Mouse (Mus musculus): Measurements from ENCODE around the gene Pdlim4. TPM values are rescaled to one million over a fixed set of nuclear protein-coding genes. Genes with fewer than 3 reads are reported as not detected.

Gene Pdlim4
- polyA plus RNA-seq, 1 experiment: 4.4 TPM

DNA sequence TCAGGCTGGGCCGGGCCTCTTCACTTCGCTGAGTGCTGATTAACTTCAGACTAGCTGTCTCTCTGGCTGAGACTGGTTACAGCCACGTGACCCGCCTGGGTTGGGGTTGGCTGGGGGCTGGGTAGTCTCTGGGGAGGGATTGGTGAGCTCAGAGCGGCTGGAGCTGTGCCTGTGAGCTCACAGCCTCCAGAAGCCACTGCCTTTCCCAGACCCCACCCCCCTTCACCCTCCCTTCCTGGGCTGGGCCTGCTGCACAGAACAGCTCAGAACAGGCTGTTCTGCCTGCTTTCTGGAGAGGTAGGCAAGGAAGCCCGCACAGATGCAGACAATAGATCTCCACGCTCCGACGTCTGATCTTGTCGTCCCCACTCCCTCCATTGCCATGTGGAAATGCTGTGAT lies 44.1 kb upstream of the Pdlim4 start:
- peak overlapping the region; percentile 56; the same call in 1 of the 2 replicates for H3K27ac ChIP-seq (ENCODE audit: control insufficient read depth, insufficient read depth, low read depth, low read length)
- H3K4me3 ChIP-seq (ENCODE audit: control insufficient read depth, low read depth, low read length): no peak overlapping the region
- H3K4me1 ChIP-seq (ENCODE audit: control insufficient read depth, insufficient read depth, low read length): no peaks in the 10 kb centered on the region; the same call in 1 of the 2 replicates
- no peaks in the 10 kb centered on the region for H3K36me3 ChIP-seq (ENCODE audit: control insufficient read depth, insufficient read depth, low read length)
- TF ChIP-seq CTCF (IDR thresholded peaks at IDR 0.05; ENCODE audit: control insufficient read depth, insufficient read depth, insufficient replicate concordance, low read depth, low read length) (no peak), POLR2A (IDR thresholded peaks at IDR 0.05; ENCODE audit: control insufficient read depth, low read depth, low read length) (no peak; the same call in 1 of the 2 replicates)
- H3K27me3 ChIP-seq (ENCODE audit: control insufficient read depth, insufficient read depth, low read length): no peaks in the 10 kb centered on the region

DNA sequence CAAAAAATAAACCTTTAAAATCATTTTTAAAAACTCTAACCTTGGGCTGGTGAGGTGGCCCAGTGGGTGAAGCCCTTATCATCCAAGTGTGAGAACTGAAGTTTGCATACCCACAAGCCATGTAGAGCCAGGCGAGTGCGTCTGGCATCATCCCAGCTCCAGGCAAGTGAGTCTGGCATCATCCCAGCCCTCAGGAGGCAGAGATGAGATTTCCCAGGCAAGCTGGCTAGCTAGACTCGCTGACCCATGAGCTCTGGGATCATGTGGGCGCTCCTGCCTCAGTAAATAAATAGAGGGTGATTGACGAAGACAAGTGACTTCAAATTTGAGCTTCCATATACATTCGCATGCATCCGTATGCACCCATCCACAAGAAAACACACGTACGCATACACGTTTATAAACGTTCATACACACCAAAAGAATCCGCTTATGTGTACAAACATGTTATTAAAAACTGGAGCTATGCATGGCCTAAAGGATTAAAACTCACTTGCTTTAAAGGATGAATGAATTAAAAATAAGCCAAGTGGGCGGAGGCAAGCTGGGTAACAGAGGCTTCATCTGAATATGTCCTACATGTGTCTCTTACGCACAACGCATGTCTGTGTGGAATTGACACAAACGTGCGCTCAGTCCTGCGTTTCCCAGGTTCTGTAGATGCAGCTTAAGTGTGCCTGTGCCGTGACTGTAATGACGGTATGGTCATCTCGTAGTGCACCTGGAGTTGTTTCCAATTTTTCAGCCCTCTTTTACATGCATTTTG lies 43.3 kb upstream of the Pdlim4 start:
- no peaks in the 10 kb centered on the region for H3K27me3 ChIP-seq (ENCODE audit: control insufficient read depth, insufficient read depth, low read length)
- no peak overlapping the region for H3K4me3 ChIP-seq (ENCODE audit: control insufficient read depth, low read depth, low read length)
- H3K27ac ChIP-seq (ENCODE audit: control insufficient read depth, insufficient read depth, low read depth, low read length): no peak overlapping the region
- TF ChIP-seq CTCF (IDR thresholded peaks at IDR 0.05; ENCODE audit: control insufficient read depth, insufficient read depth, insufficient replicate concordance, low read depth, low read length): no peak
- TF ChIP-seq POLR2A (IDR thresholded peaks at IDR 0.05; ENCODE audit: control insufficient read depth, low read depth, low read length): no peak
- H3K36me3 ChIP-seq (ENCODE audit: control insufficient read depth, insufficient read depth, low read length): no peaks in the 10 kb centered on the region
- H3K4me1 ChIP-seq (ENCODE audit: control insufficient read depth, insufficient read depth, low read length): no peaks in the 10 kb centered on the region; the same call in 1 of the 2 replicates

DNA sequence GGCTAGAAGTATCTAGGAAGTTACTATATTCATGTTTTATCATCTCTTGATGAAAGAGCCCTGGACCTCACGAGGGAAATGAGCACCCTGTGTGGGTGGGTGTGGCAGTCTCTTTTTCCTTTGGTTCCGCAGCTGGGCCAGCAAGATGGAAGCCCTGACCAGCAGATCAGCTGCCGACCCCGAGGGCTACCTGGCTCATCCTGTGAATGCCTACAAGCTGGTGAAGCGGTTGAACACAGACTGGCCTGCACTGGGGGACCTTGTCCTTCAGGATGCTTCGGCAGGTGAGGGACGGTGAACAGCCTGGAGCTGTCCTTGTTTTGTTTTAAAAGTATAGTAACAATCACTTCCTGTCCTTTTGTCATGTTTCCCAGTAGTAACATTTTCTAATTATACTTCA lies 42.5 kb upstream of the Pdlim4 start:
- TF ChIP-seq CTCF (IDR thresholded peaks at IDR 0.05; ENCODE audit: control insufficient read depth, insufficient read depth, insufficient replicate concordance, low read depth, low read length): no peak
- TF ChIP-seq POLR2A (IDR thresholded peaks at IDR 0.05; ENCODE audit: control insufficient read depth, low read depth, low read length): no peak
- Histone ChIP-seq H3K4me3 (ENCODE audit: control insufficient read depth, low read depth, low read length) (no peak overlapping the region), H3K4me1 (ENCODE audit: control insufficient read depth, insufficient read depth, low read length) (no peaks in the 10 kb centered on the region; the same call in 1 of the 2 replicates)

DNA sequence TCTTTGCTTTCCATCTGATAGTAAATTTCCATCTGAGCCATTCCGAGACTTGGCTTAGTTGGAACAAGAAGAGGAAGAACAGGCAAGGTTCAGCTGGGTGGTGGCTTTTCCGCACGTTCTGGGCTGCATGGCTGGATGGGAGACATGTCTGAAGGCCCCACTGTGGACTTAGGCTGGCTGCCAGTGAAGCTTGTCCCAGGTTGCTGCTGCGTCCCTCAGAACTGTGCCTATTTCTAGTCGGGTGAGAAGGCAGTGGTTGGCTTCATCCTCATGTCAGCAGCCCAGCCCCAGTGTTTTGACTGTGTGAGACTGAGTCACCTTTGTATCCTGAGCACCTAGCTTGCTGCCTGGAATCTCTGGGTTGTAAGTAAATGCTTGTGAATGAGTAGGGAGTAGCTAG lies 40.1 kb upstream of the Pdlim4 start:
- Histone ChIP-seq H3K36me3 (ENCODE audit: control insufficient read depth, insufficient read depth, low read length) (no peaks in the 10 kb centered on the region), H3K4me3 (ENCODE audit: control insufficient read depth, low read depth, low read length) (no peak overlapping the region), H3K27me3 (ENCODE audit: control insufficient read depth, insufficient read depth, low read length) (no peaks in the 10 kb centered on the region), H3K27ac (ENCODE audit: control insufficient read depth, insufficient read depth, low read depth, low read length) (no peak overlapping the region), H3K4me1 (ENCODE audit: control insufficient read depth, insufficient read depth, low read length) (no peaks in the 10 kb centered on the region; the same call in 1 of the 2 replicates)
- TF ChIP-seq CTCF (IDR thresholded peaks at IDR 0.05; ENCODE audit: control insufficient read depth, insufficient read depth, insufficient replicate concordance, low read depth, low read length) (no peak), POLR2A (IDR thresholded peaks at IDR 0.05; ENCODE audit: control insufficient read depth, low read depth, low read length) (no peak)

More for the DNA sequence above, 42.5 kb upstream of the Pdlim4 start:
- no peaks in the 10 kb centered on the region for H3K36me3 ChIP-seq (ENCODE audit: control insufficient read depth, insufficient read depth, low read length)
- no peak overlapping the region for H3K27ac ChIP-seq (ENCODE audit: control insufficient read depth, insufficient read depth, low read depth, low read length)
- H3K27me3 ChIP-seq (ENCODE audit: control insufficient read depth, insufficient read depth, low read length): no peaks in the 10 kb centered on the region

DNA sequence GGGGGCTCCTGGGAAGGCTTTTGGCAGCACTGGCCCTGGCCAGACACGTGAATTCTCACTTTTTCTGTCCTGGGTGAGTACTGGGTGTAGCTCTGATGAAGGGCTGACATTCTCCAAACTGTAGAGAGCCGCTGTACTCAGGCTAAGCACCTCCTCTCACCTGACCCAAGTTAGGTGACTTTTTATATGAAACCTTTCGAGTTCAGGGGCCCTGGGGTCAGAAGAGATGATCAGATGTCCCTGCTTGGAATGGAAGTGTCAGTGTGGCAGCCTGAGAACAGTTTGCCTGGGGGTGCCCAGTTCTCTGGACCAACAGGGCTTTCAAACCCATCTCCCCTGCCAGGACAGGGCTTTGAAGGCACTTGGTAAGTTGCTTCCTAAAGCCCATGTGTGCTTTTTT lies 39.3 kb upstream of the Pdlim4 start:
- TF ChIP-seq CTCF (IDR thresholded peaks at IDR 0.05; ENCODE audit: control insufficient read depth, insufficient read depth, insufficient replicate concordance, low read depth, low read length) (no peak), POLR2A (IDR thresholded peaks at IDR 0.05; ENCODE audit: control insufficient read depth, low read depth, low read length) (no peak)
- no peaks in the 10 kb centered on the region; the same call in 1 of the 2 replicates for H3K4me1 ChIP-seq (ENCODE audit: control insufficient read depth, insufficient read depth, low read length)
- H3K27ac ChIP-seq (ENCODE audit: control insufficient read depth, insufficient read depth, low read depth, low read length): no peak overlapping the region
- no peaks in the 10 kb centered on the region for H3K27me3 ChIP-seq (ENCODE audit: control insufficient read depth, insufficient read depth, low read length)
- H3K4me3 ChIP-seq (ENCODE audit: control insufficient read depth, low read depth, low read length): no peak overlapping the region
- H3K36me3 ChIP-seq (ENCODE audit: control insufficient read depth, insufficient read depth, low read length): no peaks in the 10 kb centered on the region

DNA sequence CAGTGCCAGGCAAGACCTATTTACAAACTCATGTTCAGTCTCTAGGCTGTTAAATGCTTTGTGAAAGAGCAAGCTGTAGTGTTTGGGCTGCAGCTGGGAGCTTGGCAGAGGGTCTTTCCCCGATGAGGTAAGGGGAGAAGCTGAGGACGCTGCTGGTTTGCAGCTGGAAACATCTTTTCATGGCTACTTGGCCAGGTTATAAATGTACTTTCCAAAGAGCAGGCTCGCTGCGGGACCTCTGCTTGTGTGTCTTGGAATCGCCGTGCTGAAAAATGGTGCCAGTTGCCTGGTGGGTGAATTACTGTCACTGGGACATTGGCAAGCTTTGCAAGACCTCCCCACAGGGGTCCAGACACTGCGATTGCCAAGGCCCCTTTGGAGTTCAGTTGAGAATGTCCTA lies 38.4 kb upstream of the Pdlim4 start:
- Histone ChIP-seq H3K4me1 (ENCODE audit: control insufficient read depth, insufficient read depth, low read length) (no peaks in the 10 kb centered on the region; the same call in 1 of the 2 replicates), H3K36me3 (ENCODE audit: control insufficient read depth, insufficient read depth, low read length) (no peaks in the 10 kb centered on the region), H3K27ac (ENCODE audit: control insufficient read depth, insufficient read depth, low read depth, low read length) (no peak overlapping the region), H3K4me3 (ENCODE audit: control insufficient read depth, low read depth, low read length) (no peak overlapping the region), H3K27me3 (ENCODE audit: control insufficient read depth, insufficient read depth, low read length) (no peaks in the 10 kb centered on the region)
- TF ChIP-seq CTCF (IDR thresholded peaks at IDR 0.05; ENCODE audit: control insufficient read depth, insufficient read depth, insufficient replicate concordance, low read depth, low read length) (no peak), POLR2A (IDR thresholded peaks at IDR 0.05; ENCODE audit: control insufficient read depth, low read depth, low read length) (no peak)

DNA sequence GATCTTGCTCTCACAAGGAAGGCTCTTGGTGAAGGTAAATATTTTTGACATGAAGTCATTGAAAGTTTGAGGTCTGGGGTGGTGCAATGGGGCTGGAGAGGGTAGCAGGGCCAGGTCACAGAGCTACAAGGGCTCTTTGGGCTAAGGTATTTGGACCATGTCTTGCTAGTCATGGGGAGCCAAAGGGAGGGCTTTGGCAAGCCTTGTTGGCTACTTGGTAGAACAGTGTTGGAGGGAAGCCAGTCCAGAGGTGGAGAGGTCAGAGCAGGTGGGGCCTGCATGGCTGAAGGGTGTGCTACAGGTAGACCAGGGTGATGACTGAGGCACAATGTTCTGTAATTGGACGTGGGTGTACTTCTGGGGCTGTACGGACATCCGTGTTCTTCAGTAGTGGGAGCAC lies 37.9 kb upstream of the Pdlim4 start:
- H3K4me1 ChIP-seq (ENCODE audit: control insufficient read depth, insufficient read depth, low read length): no peaks in the 10 kb centered on the region; the same call in 1 of the 2 replicates
- no peaks in the 10 kb centered on the region for H3K36me3 ChIP-seq (ENCODE audit: control insufficient read depth, insufficient read depth, low read length)
- no peak overlapping the region for H3K4me3 ChIP-seq (ENCODE audit: control insufficient read depth, low read depth, low read length)
- no peak overlapping the region for H3K27ac ChIP-seq (ENCODE audit: control insufficient read depth, insufficient read depth, low read depth, low read length)
- TF ChIP-seq POLR2A (IDR thresholded peaks at IDR 0.05; ENCODE audit: control insufficient read depth, low read depth, low read length): no peak
- no peak for TF ChIP-seq CTCF (IDR thresholded peaks at IDR 0.05; ENCODE audit: control insufficient read depth, insufficient read depth, insufficient replicate concordance, low read depth, low read length)
- H3K27me3 ChIP-seq (ENCODE audit: control insufficient read depth, insufficient read depth, low read length): no peaks in the 10 kb centered on the region
